Mouse (Mus musculus): Measurements from ENCODE around the gene Krt72.

DNA sequence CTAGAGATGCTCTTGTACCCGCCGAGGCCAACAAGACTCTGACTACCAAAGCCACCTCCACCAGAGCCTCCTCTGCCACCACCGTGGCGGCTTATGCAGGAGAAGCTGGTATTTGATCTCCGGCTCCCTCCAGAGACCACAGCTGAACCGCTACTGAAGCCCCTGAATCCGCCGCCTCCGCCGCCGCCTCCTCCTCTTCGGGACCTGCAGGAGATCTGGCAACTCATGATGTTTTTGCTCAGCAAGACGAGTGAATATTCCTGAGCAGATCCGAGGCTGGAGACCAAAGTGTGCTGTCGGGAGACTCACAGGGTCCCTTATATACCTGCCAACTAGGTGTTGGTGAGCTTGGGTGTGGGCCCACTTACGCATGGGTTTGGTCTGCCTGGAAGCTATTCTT is 31.6 kb upstream of the Krt72 start, which contains the start of gene Krt2:
- TF ChIP-seq POLR2A (IDR thresholded peaks at IDR 0.05; ENCODE audit: extremely low read depth, insufficient read depth, low read length), result no peak
- no peak for TF ChIP-seq CTCF (IDR thresholded peaks at IDR 0.05; ENCODE audit: low read depth, low read length)
